Mouse (Mus musculus) megakaryocyte, embryonic 14.5 days (primary cell): ENCODE measurements around the gene Foxd2. TPM values are rescaled to one million over a fixed set of nuclear protein-coding genes. Genes with fewer than 3 reads are reported as not detected.

Experiments
- H3K27me3 ChIP-seq: replicated peaks from 2 replicates; pipeline ENCODE3; 2012; ENCODE audit warnings: inconsistent platforms
- H3K36me3 ChIP-seq: replicated peaks from 2 replicates; pipeline ENCODE3; 2012; ENCODE audit warnings: low read length, inconsistent platforms, mixed read lengths
- H3K4me1 ChIP-seq: 2 replicates; pipeline ENCODE4 v1.6.1; 2012; ENCODE audit warnings: inconsistent platforms
- H3K4me3 ChIP-seq: replicated peaks from 2 replicates; pipeline ENCODE3; 2012; ENCODE audit warnings: moderate library complexity, mild to moderate bottlenecking, inconsistent platforms
- H3K9me3 ChIP-seq: 2 replicates; pipeline ENCODE4 v1.6.1; 2012; ENCODE audit warnings: inconsistent platforms
- FLI1 ChIP-seq: IDR thresholded peaks from 2 replicates; pipeline ENCODE4 v1.6.1; 2012; ENCODE audit warnings: low read length, inconsistent platforms, mixed read lengths
- GATA1 ChIP-seq: IDR thresholded peaks from 3 replicates; pipeline ENCODE4 v1.6.1; 2012; ENCODE audit warnings: mixed read lengths, low read length, inconsistent platforms, borderline replicate concordance
- polyA plus RNA-seq: library from polyadenylated mRNA; stranded (reverse); fragments of >175 nt; gene quantifications from 2 replicates; pipeline ENCODE4 v1.2.3, GENCODE M21; 2012; ENCODE audit warnings: low replicate concordance; ENCODE audit not compliant: insufficient read depth

The Foxd2 gene
- polyA plus RNA-seq, 1 experiment = 1.9 TPM

- Histone ChIP-seq H3K27me3 (peaks cover 65% of the 10 kb centered on the region), H3K4me1 (peaks cover 6% of the 10 kb centered on the region; the same call in 1 of the 2 replicates), H3K9me3 (no peaks in the 10 kb centered on the region), H3K36me3 (no peaks in the 10 kb centered on the region), H3K4me3 (no peak overlapping the region)
- TF ChIP-seq GATA1 (no peak), FLI1 (no peak)
These were observed 32.6 kb upstream of the Foxd2 start for GRCm38 (mm10) chr4:114941311-114941710.

GRCm38 (mm10) chr4:114938248-114938647 lies 29.6 kb upstream of the Foxd2 start:
- Histone ChIP-seq H3K9me3 (no peaks in the 10 kb centered on the region), H3K4me3 (no peak overlapping the region), H3K4me1 (peaks cover 6% of the 10 kb centered on the region; the same call in 1 of the 2 replicates), H3K27me3 (peaks cover 64% of the 10 kb centered on the region), H3K36me3 (no peaks in the 10 kb centered on the region)
- TF ChIP-seq GATA1 = no peak
- TF ChIP-seq FLI1 = no peak

- Histone ChIP-seq H3K4me1 (peaks cover 6% of the 10 kb centered on the region; the same call in 1 of the 2 replicates), H3K9me3 (no peaks in the 10 kb centered on the region)
- TF ChIP-seq GATA1 (no peak), FLI1 (no peak)
These were observed 28.9 kb upstream of the Foxd2 start for GRCm38 (mm10) chr4:114937459-114938047.

GRCm38 (mm10) chr4:114934188-114934587 lies 25.5 kb upstream of the Foxd2 start:
- peaks cover 73% of the 10 kb centered on the region for H3K27me3 ChIP-seq
- TF ChIP-seq GATA1 (no peak), FLI1 (no peak)
- no peaks in the 10 kb centered on the region for H3K9me3 ChIP-seq
- H3K4me3 ChIP-seq = no peak overlapping the region
- H3K4me1 ChIP-seq = peaks cover 6% of the 10 kb centered on the region; the same call in 1 of the 2 replicates
- H3K36me3 ChIP-seq = no peaks in the 10 kb centered on the region

More at GRCm38 (mm10) chr4:114937459-114938047, 28.9 kb upstream of the Foxd2 start:
- Histone ChIP-seq H3K4me3 (peak overlapping the region; percentile 17), H3K36me3 (no peaks in the 10 kb centered on the region), H3K27me3 (peaks cover 66% of the 10 kb centered on the region)

- no peaks in the 10 kb centered on the region for H3K9me3 ChIP-seq
- H3K4me1 ChIP-seq = peaks cover 9% of the 10 kb centered on the region; the same call in 1 of the 2 replicates
- H3K27me3 ChIP-seq = peaks cover 76% of the 10 kb centered on the region
- no peaks in the 10 kb centered on the region for H3K36me3 ChIP-seq
- H3K4me3 ChIP-seq = no peak overlapping the region
- no peak for TF ChIP-seq GATA1
- no peak for TF ChIP-seq FLI1
These were observed 24.1 kb upstream of the Foxd2 start for GRCm38 (mm10) chr4:114932747-114933146.

- Histone ChIP-seq H3K27me3 (peaks cover 90% of the 10 kb centered on the region), H3K9me3 (no peaks in the 10 kb centered on the region), H3K4me1 (peaks cover 22% of the 10 kb centered on the region), H3K4me3 (no peak overlapping the region), H3K36me3 (no peaks in the 10 kb centered on the region)
- TF ChIP-seq FLI1 = no peak
- no peak for TF ChIP-seq GATA1
These were observed 20.5 kb upstream of the Foxd2 start for GRCm38 (mm10) chr4:114929155-114929554.

- Histone ChIP-seq H3K9me3 (no peaks in the 10 kb centered on the region), H3K36me3 (no peaks in the 10 kb centered on the region), H3K4me3 (peak within 1 kb of the TSS; percentile 89), H3K27me3 (peaks cover 83% of the 10 kb centered on the region), H3K4me1 (peaks cover 22% of the 10 kb centered on the region)
- TF ChIP-seq GATA1 = no peak
- TF ChIP-seq FLI1 = no peak
These were observed 17.2 kb upstream of the Foxd2 start, which contains the start of gene Foxe3 for GRCm38 (mm10) chr4:114925917-114926312. Foxe3 (minus strand) TSS chr4:114926013.

- no peak for TF ChIP-seq GATA1
- no peak for TF ChIP-seq FLI1
- H3K4me1 ChIP-seq = peaks cover 22% of the 10 kb centered on the region
- H3K36me3 ChIP-seq = no peaks in the 10 kb centered on the region
- H3K27me3 ChIP-seq = peaks cover 78% of the 10 kb centered on the region
- H3K9me3 ChIP-seq = no peaks in the 10 kb centered on the region
- H3K4me3 ChIP-seq = peak overlapping the region; percentile 89
These were observed 16.6 kb upstream of the Foxd2 start for GRCm38 (mm10) chr4:114924971-114925916.

GRCm38 (mm10) chr4:114917091-114917490 lies 8.4 kb upstream of the Foxd2 start:
- TF ChIP-seq GATA1 (no peak), FLI1 (no peak)
- Histone ChIP-seq H3K4me3 (no peak overlapping the region), H3K27me3 (peaks cover 26% of the 10 kb centered on the region), H3K9me3 (no peaks in the 10 kb centered on the region), H3K36me3 (peaks cover 7% of the 10 kb centered on the region), H3K4me1 (peaks cover 28% of the 10 kb centered on the region)
